Mouse (Mus musculus) lung, postnatal 0 days (tissue): ENCODE results near the gene Frs3.

ENCODE experiments used
- CTCF ChIP-seq: IDR thresholded peaks from 2 replicates; pipeline ENCODE4 v1.5.1; 2016; ENCODE audit warnings: antibody characterized with exemption, mild to moderate bottlenecking
- EP300 ChIP-seq: IDR thresholded peaks from 2 replicates; pipeline ENCODE4 v1.6.1; 2016; ENCODE audit warnings: antibody characterized with exemption, mild to moderate bottlenecking, control low read depth

DNA sequence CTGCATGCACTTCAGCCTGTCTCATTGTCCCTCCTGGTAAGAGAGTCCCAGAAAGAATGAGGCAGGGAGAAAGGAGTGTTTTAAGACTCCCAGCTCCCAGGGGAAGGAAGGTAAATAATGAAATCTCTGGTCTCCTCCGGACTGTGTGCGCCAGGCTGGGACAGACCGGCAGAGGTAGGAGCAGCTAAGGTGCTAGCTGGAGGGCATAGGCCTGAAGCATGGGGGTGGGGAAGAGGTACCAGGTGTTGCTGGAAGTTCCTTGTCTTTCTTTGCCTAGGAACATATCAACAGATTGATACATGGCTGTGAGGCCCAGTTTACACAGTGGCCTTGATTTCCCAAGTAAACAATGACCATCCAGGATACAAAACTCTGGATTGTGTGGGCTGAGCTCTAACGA is 20.1 kb downstream of the Frs3 start:
- TF ChIP-seq EP300: no peak
- no peak for TF ChIP-seq CTCF
